Mouse (Mus musculus) brown adipose tissue, adult 24 weeks (tissue): Measurements from ENCODE around the gene Fmo3. TPM values are rescaled to one million over a fixed set of nuclear protein-coding genes. Genes with fewer than 3 reads are reported as not detected.

Source experiments
- polyA plus RNA-seq: library from polyadenylated mRNA; stranded (reverse); fragments of >200 nt; gene quantifications from 2 replicates; pipeline ENCODE4 v1.2.4, GENCODE M21; 2012; ENCODE audit not compliant: missing spikeins, insufficient read depth, insufficient read length

The Fmo3 gene
- polyA plus RNA-seq, 1 experiment, result not detected

Other genes with a start within 250 kb of the Fmo3 start
- 23.5 and 30.4 TPM in 2 replicates for gene Prrc2c, start 244.0 kb downstream of the Fmo3 start, polyA plus RNA-seq
- gene Fmo4, start 170.6 kb downstream of the Fmo3 start, polyA plus RNA-seq, result 0.79 and 1.2 TPM in 2 replicates
- 519 and 719 TPM in 2 replicates for gene Fmo1, start 117.9 kb downstream of the Fmo3 start, polyA plus RNA-seq
- 9.7 and 11.8 TPM in 2 replicates for gene Fmo2, start 85.8 kb downstream of the Fmo3 start, polyA plus RNA-seq
- gene Fmo6, start 47.0 kb downstream of the Fmo3 start, polyA plus RNA-seq, result not detected in 2 replicates
- gene Mroh9, start 101.1 kb upstream of the Fmo3 start, polyA plus RNA-seq, result not detected in 2 replicates